Mouse (Mus musculus) erythroblast, embryonic 14.5 days (primary cell): ENCODE measurements at regions not wholly inside any gene's neighbourhood (a gene's known extent, or its start where the extent isn't known, plus 50 kb on each side); places are given as distances from the start of the nearest gene placed in this dataset.

Experiments used
- H3K27me3 ChIP-seq: 2 replicates; pipeline ENCODE4 v1.6.1; 2012; ENCODE audit warnings: inconsistent platforms; ENCODE audit not compliant: control insufficient read depth
- H3K36me3 ChIP-seq: 2 replicates; pipeline ENCODE4 v1.6.1; 2012; ENCODE audit warnings: mild to moderate bottlenecking, inconsistent platforms; ENCODE audit not compliant: control insufficient read depth
- H3K4me1 ChIP-seq: 2 replicates; pipeline ENCODE4 v1.6.1; 2012; ENCODE audit warnings: inconsistent platforms; ENCODE audit not compliant: control insufficient read depth
- H3K4me3 ChIP-seq: replicated peaks from 2 replicates; pipeline ENCODE3; 2012; ENCODE audit warnings: moderate library complexity, mild to moderate bottlenecking, inconsistent platforms
- H3K9me3 ChIP-seq: 2 replicates; pipeline ENCODE4 v1.6.1; 2012; ENCODE audit warnings: low read length, inconsistent platforms, mixed read lengths; ENCODE audit not compliant: control insufficient read depth
- GATA1 ChIP-seq: IDR thresholded peaks from 2 replicates; pipeline ENCODE4 v1.6.1; 2012; ENCODE audit warnings: low read length, inconsistent platforms, mixed read lengths
- TAL1 ChIP-seq: IDR thresholded peaks from 3 replicates; pipeline ENCODE4 v1.6.1; 2012; ENCODE audit warnings: low read length, inconsistent platforms, mixed read lengths

DNA sequence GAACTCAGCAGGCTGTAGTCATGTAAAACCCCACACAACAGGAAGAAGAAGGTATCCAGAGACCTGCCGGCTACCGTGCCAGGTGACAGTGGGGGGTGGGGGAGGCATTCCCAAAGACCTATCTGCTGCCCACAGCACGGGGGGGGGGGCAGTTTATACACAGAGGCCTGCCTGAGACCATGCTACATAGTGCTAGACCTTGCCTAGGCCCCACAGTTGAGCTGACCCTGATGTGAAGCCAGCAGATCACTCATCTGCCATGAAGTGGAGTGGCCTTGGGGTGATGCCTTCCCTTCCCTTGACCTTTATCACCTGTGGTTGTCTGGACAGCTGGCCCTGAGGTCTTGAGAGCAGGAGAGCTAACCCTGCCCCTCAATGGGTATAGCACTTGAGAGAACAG, 108.6 kb upstream of the Pik3r1 start:
- H3K36me3 ChIP-seq, result no peaks in the 10 kb centered on the region
- no peaks in the 10 kb centered on the region for H3K27me3 ChIP-seq
- H3K4me1 ChIP-seq, result no peaks in the 10 kb centered on the region
- H3K9me3 ChIP-seq, result no peaks in the 10 kb centered on the region
- no peak overlapping the region for H3K4me3 ChIP-seq
- TF ChIP-seq TAL1 (no peak), GATA1 (no peak)

- Histone ChIP-seq H3K27me3 (no peaks in the 10 kb centered on the region), H3K4me3 (no peak overlapping the region), H3K36me3 (no peaks in the 10 kb centered on the region), H3K9me3 (no peaks in the 10 kb centered on the region), H3K4me1 (no peaks in the 10 kb centered on the region)
- no peak for TF ChIP-seq TAL1
- TF ChIP-seq GATA1, result no peak
Measured at GRCm38 (mm10) chr13:101878168-101878567, 110.2 kb upstream of the Pik3r1 start.

DNA sequence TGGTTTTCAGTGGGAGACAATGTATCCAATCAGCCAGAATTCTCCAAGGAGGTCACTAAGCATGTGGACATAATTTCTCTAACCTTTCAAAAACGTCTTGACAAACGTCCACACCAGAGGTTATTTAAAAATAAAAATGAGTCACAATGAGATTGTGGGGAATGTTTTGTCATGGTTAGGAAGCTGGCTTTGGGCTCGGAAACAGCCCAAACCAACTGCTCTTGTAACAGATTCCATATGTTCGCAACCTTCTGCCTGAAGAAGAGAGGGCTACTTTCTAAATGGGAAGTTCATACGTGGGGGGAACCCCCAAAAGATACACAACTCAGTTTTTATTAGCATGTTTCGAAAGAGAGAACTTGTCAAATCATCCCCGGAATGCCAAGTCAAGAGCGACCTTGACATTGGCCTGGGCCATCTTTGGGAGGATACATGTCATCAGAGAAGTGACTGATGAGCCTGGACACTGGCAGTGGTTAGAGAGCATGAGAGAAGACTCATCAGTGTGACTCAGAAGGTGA, 111.6 kb upstream of the Pik3r1 start:
- H3K4me1 ChIP-seq, result no peaks in the 10 kb centered on the region
- TF ChIP-seq GATA1 (no peak), TAL1 (no peak)
- H3K4me3 ChIP-seq, result no peak overlapping the region

DNA sequence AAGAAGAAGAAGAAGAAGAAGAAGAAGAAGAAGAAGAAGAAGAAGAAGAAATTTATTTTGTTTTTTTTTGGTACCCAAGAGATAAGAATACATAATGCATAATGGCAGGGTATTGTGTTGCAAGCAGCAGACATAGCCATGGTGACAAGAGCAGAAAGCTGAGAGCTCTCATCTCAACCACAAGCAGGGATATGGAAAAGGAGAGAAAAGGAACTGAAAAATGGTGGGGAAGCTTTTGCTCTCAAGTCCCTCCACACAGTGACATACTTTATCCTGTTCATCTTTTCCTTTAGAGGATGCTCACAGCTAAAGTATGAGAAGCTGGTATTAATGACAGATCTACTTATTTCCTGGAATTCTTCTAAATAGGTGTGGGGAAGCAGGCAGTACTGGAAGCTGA, 115.2 kb upstream of the Pik3r1 start:
- no peaks in the 10 kb centered on the region for H3K36me3 ChIP-seq
- no peak overlapping the region for H3K4me3 ChIP-seq
- no peak for TF ChIP-seq GATA1
- no peaks in the 10 kb centered on the region for H3K27me3 ChIP-seq
- no peaks in the 10 kb centered on the region for H3K9me3 ChIP-seq
- H3K4me1 ChIP-seq, result no peaks in the 10 kb centered on the region

More for the DNA sequence above, 111.6 kb upstream of the Pik3r1 start:
- Histone ChIP-seq H3K9me3 (no peaks in the 10 kb centered on the region), H3K27me3 (no peaks in the 10 kb centered on the region), H3K36me3 (no peaks in the 10 kb centered on the region)

DNA sequence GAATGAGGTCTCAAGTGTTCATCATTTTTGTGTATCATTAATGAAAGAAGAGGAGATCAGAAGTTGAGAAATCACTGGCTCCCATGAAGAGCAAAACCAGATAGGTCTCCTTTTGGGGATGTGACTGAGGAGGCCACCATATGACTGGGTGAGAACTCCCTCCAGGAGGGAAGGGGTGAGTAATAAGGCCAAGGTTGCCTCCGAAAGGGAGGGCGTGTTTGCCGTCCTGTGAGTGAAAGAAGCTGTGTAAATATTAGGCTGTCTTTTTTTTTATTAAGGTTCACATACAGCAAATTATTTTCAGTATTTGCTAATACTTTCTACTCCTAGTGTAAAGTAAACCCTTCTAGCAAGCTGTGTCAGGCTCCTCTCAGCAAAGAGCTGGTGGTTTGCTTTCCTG, 116.7 kb upstream of the Pik3r1 start:
- no peaks in the 10 kb centered on the region for H3K4me1 ChIP-seq
- H3K27me3 ChIP-seq, result no peaks in the 10 kb centered on the region

DNA sequence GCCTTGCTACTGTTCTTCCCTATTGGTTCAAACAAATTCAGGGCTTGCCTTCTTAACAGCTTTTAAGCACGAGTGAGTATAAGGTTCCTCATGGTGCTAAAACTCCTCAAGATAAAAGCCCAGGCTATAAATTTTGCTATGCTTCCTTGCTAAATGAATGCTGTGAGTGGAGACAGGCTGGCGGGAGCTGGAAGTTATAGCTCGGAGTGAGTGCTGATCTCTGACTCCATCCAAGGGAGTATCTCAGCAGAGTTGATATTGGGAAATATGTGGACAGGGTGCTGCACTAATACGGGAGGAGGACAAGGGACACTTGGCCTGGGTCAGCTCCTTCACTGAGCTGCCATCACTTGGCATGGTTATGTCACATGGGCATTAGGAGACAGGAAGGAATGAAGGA, 123.5 kb upstream of the Pik3r1 start:
- Histone ChIP-seq H3K4me1 (no peaks in the 10 kb centered on the region), H3K4me3 (no peak overlapping the region), H3K27me3 (no peaks in the 10 kb centered on the region), H3K9me3 (no peaks in the 10 kb centered on the region), H3K36me3 (no peaks in the 10 kb centered on the region)
- no peak for TF ChIP-seq TAL1

More for the DNA sequence above, 116.7 kb upstream of the Pik3r1 start:
- Histone ChIP-seq H3K36me3 (no peaks in the 10 kb centered on the region), H3K9me3 (no peaks in the 10 kb centered on the region), H3K4me3 (no peak overlapping the region)
- TF ChIP-seq GATA1 (no peak), TAL1 (no peak)

- H3K9me3 ChIP-seq, result no peaks in the 10 kb centered on the region
- TF ChIP-seq TAL1 (no peak), GATA1 (no peak)
- H3K4me3 ChIP-seq, result no peak overlapping the region
- no peaks in the 10 kb centered on the region for H3K27me3 ChIP-seq
- H3K36me3 ChIP-seq, result no peaks in the 10 kb centered on the region
- no peaks in the 10 kb centered on the region for H3K4me1 ChIP-seq
Measured at GRCm38 (mm10) chr13:101893035-101893600, 125.1 kb upstream of the Pik3r1 start.

- H3K4me1 ChIP-seq, result no peaks in the 10 kb centered on the region
- no peaks in the 10 kb centered on the region for H3K27me3 ChIP-seq
- no peaks in the 10 kb centered on the region for H3K9me3 ChIP-seq
- no peaks in the 10 kb centered on the region for H3K36me3 ChIP-seq
- no peak for TF ChIP-seq TAL1
- no peak for TF ChIP-seq GATA1
- H3K4me3 ChIP-seq, result no peak overlapping the region
Measured at GRCm38 (mm10) chr13:101895161-101895560, 127.1 kb upstream of the Pik3r1 start.

DNA sequence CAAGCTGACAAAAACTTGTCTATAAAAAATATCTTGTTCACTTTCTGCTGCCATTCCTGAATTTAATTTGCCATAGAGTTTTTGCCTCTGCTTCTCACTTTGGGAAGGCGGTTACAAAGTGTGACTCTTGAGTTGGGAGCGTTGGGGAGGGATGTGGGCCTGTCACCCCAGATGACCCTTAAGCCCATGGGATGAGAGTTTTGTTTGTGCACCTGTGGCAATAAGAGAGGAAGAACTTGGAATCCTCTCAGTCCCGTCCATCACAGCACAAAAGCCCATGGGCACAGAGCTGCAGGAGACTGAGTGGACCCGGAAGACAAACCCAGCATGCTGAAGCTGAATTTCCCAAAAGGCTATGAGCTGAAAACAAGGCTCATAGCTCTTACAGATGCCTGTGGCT, 127.7 kb upstream of the Pik3r1 start:
- TF ChIP-seq TAL1, result no peak
- TF ChIP-seq GATA1, result no peak
- no peaks in the 10 kb centered on the region for H3K36me3 ChIP-seq

GRCm38 (mm10) chr13:101896946-101897345, 128.9 kb upstream of the Pik3r1 start:
- H3K27me3 ChIP-seq, result no peaks in the 10 kb centered on the region
- H3K9me3 ChIP-seq, result no peaks in the 10 kb centered on the region
- TF ChIP-seq TAL1 (no peak), GATA1 (no peak)
- no peaks in the 10 kb centered on the region for H3K36me3 ChIP-seq
- H3K4me3 ChIP-seq, result no peak overlapping the region
- H3K4me1 ChIP-seq, result no peaks in the 10 kb centered on the region

More for the DNA sequence above, 127.7 kb upstream of the Pik3r1 start:
- Histone ChIP-seq H3K27me3 (no peaks in the 10 kb centered on the region), H3K4me1 (no peaks in the 10 kb centered on the region), H3K9me3 (no peaks in the 10 kb centered on the region), H3K4me3 (no peak overlapping the region)
